Mouse (Mus musculus) frontal cortex, adult 2 months (tissue): ENCODE measurements around the gene Pou2f2. TPM values are rescaled to one million over a fixed set of nuclear protein-coding genes. Genes with fewer than 3 reads are reported as not detected.
"Not testable (repeated sequence)": the region's sequence is repeated elsewhere in the genome, so short reads cannot be mapped to it uniquely, and the experiment has no call there.

Experiments
- DNase-seq, 2 experiments: peaks; one replicate each; pipeline ENCODE4 v3.0.0; 2022; ENCODE audit warnings: low spot score in 1 of 2; ENCODE audit errors: extremely low spot score in 1 of 2
- polyA plus RNA-seq: library from polyadenylated mRNA; depleted of rRNA; stranded (reverse); fragments of >200 nt; gene quantifications from 2 replicates; pipeline ENCODE4 v1.2.3, GENCODE M21; 2012; rRNA removed

Pou2f2 gene
- polyA plus RNA-seq, 1 experiment = 11.5 TPM

DNA sequence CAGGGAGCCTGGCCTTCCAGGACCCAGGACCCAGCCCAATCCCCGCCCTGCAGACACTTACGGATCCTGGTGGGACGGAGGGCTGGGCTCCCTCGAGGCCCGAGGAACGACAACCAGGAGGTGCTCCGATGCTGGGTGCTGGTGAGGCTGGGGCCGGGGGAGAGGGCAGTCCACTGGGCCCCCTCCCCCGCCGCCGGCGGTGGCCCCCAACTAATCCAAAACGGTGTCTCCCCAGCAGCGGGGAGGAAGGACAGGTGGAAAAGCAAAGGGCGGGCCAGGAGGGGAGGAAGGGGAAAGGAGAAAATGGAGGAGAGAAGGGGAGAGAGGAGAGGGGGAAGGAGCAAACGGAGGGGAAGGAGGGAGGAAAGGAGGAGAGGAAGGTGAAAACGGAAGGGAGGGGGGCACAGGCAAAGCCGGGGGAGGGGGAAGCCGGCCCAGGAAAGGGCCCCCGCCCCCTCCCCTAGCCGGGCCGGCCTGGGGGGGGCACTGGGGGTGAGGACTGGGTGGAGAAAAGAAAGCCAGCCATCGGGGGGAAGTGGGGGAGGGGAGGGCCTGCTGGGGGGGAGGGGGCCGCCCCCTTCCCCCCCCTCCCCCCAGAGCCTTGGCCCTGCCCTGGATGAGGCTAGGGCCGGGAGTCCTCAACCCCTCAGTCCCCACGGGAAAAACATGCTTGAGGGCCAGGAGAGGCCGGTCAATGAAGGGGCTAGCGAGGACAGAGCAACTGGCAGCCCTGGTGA lies 107.4 kb downstream of the Pou2f2 start, which contains the start of the genes Grik5 and Zfp574:
TSS of gene Grik5 (minus strand) at position 368 of the 737 bp plus-strand sequence.
TSS of gene Zfp574 (plus strand) at position 589 of the 737 bp plus-strand sequence.
- no peak for DNase-seq

DNA sequence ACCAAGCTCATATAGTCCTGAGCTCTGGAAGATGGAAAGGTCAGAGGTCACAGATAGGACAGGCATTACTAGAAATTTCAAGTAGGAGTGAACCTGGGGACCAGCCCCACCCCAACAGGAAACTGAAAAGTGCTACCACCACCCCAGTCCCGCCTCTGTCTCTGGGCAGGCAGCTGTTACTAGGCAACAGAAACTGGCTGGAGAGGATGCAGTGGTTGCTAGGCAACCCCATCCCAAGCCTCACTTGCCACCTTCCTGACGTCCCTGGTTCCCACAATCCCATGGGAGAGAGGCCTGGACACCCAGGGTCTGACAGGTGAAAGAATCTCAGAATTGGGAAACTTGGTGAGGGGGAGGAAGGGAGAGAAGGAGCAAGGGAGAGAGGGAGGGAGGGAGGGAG lies 110.8 kb downstream of the Pou2f2 start:
- DNase-seq = peak; percentile 74 to 84

DNA sequence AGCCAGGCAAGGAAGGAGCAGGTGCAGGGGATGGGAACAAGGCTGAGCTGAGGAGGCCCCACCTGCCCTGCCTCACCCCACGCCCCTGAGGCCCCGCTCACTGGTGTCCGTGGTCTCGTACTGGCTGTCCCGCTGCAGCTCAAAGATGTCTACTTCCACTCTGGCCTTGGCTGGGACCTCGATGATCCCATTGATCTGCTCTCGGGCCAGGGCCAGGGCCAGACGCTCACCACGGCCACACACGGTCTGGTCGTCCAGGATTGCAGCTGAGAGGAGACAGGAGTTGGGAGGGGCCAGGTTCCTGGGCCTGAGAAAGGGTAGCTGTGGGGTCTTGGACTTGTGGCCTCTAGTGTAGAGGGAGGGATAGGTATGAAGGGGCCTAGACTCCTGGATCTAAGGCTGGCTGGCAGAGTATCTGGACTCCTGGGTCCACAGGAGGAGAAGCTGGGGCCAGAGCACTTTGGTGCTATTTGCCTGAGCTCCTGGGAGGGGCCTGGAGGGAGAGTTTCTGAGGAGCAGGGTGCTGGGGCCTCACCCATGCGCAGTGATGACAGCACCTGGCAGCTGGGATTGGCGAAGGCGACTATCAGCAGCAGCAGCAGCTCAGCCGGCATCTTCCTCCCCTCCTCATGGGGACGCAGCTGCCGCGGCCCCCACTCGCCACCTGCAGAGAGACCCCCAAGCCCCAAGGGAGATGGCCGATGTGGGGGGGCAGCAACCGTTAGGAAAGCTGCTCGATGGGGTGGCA lies 111.4 kb downstream of the Pou2f2 start:
- DNase-seq = no peak

DNA sequence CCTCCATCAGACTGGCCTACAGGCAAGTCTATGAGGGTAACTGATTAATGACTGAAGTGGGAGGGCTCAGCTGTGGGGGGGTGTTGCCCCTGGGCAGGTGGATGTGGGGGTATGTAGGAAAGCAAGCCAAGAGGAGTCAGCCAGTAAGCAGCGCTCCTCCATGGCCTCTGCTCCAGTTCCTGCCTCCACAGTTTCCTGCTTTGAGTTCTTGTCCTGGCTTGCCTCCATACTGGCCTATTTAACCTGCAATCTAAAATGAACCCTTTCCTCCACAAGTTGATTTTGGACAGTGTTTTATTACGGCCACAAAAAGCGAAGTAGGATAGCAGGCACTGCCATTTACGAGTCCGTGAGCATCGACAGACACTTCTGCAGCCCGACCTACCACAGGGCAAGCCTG lies 112.2 kb downstream of the Pou2f2 start:
- no peak for DNase-seq

DNA sequence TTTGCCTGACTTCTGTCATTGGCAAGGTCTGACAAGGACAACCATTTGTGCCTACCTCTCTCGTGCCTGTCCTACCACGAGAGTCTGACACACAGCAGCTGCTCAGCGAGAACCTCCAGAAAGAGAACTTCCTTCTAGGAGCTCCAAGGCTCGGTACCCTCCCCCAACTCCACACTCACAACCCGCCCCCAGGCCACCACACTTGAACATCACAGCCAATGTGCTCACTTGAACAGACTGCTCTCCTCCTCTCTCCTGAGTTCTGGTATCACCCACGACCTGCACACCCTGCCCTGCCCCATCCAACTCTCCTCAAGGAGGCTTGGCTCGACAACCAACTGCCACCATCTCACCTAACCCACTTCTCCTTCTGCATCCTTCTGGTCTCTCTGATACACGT lies 115.6 kb downstream of the Pou2f2 start:
- DNase-seq = peak; percentile 79 to 80

DNA sequence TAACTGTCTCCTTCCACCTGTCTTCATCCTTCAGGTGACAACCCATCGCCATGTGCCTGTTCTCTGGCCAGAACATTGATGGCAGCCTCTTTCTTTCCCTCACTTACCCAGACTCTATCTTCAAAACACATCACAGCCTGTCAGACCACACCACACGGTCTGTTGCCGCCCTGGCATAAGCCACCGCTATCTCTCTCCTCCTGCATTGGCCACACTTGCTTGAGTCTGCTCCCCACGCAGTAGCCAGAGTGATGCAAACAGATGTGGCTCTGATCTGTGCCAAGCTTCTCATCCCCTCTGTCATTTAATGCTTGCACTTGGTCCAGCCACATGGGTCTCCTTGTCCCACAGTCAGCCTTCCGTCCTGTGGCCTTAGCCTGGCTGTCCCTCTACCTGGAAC lies 116.2 kb downstream of the Pou2f2 start:
- no peak for DNase-seq

DNA sequence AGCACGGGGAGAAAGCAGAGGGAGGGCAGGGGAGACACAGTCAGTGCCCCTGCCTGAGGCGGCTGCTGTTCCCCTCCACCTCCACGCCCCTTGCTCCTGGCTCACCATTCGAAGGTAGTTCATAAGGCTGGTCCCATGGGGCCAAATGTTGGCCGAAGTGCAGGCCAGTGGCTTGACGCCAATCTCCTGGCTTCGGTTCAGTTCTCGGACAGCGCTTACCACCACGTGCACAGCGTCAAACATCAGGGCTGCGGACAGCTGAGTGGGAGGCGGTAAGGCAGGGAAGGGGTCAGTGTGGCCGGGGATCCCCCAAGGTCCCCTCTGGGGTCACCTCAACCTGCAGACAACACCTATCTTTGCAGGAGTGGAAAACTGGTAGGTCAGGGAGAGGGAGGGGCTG lies 120.7 kb downstream of the Pou2f2 start:
- DNase-seq = no peak

DNA sequence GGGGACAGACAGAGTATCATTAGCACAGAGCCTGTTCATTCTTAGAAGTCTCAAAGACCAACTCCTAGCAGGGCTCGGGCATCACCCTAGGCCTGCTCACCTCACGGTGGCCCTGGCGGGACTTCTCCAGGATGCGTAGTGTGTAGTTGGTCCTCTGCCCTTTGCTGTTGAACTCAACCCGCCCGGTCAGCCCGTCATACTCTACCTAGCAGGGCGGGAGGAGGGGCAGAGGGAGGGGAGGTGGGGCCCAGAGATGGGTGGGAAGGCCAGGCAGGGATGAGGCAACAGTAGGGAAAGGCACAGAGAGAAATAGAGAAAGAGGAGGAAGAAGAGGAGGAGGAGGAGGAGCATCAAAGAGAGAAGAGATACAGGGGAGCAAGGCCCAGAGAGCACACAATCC lies 121.1 kb downstream of the Pou2f2 start:
- no peak for DNase-seq

DNA sequence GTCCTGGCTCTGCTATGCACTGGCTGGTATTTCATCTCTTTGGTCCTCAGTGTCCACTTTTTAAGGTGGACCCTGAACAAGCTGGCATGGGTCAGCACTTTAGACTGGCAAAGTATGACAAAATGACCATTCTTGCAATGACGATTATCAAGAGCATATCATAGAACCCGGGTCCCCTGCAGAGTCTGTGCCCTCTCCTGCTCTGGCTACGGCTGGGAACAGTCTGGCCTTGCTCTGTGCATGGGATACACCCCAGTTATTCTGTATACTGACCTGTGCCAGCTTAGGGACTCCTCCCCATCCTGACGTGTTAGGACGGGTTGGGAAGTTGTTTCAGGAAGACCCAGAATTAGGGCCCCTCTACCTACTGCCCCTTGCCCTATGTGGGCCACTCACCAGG lies 121.6 kb downstream of the Pou2f2 start:
- no peak for DNase-seq

DNA sequence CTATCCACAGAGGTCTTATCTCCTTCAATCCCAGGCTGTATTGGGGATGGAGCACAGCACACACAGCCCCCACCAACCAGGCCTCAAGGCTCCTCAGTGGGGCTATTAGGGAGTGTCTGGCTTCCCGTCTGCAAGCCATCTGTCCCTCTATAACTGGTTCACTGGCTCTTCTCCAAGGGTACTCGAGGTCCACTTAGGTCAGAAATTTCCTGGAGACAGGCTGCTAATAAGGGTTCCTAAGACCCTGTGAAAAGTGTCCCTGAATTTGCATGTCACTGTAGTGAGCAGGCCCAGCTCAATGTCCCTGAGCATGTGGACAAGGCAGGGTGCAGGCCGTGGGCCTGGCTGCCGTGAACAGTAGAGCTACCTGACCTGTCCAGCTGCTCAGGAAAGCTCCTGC lies 122.6 kb downstream of the Pou2f2 start:
- no peak for DNase-seq

DNA sequence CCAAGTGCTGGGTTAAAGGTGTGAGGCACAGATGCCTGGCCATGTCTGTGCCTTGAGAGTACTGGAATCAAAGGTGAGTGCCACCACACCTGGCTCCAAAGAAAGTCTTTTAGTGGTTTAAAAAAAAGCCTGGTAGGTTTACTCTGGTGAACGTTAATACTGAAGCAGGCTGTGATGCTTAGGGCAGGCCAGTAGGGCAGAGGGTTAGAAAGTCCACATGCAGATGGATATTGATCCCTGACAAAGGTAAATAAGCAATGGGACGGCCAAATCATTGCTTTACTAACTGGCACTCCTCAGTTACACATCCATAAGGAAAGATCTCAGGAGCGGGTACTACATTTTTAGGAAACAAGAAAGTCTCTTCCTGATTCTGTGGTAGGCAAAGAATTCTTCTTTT lies 126.9 kb downstream of the Pou2f2 start:
- DNase-seq = no peak

DNA sequence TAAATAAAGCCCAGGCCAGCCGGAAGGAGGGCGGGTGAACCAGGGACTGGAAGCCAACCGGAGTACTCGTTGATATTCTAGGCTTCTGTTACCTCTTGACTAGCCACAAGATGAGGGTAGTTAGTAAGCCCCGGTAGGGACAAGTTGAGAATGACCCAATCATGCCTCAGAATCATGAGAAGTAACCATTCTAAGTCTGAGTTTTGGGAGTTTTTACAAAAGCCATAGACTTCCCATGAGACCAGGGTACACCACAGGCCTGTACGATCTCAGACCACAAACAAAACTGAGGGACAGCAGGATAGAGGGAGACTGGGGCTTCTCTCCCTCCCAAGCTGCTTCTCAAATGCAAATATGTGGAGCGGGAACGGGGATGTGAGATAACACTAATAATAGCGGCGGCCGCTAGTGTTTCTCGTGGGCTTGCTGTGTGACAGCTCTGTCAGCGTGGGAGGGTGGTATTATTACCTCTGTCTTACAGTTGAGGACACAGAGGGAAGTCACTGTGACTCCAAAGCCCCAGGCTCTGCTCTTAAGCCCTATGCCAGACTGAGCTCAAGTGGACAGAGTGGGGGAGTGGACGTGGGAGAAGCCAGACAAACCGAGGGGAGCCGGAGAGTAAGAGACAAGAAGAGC lies 130.1 kb downstream of the Pou2f2 start:
- peak in 1 of 2 experiments; percentile 72 for DNase-seq

DNA sequence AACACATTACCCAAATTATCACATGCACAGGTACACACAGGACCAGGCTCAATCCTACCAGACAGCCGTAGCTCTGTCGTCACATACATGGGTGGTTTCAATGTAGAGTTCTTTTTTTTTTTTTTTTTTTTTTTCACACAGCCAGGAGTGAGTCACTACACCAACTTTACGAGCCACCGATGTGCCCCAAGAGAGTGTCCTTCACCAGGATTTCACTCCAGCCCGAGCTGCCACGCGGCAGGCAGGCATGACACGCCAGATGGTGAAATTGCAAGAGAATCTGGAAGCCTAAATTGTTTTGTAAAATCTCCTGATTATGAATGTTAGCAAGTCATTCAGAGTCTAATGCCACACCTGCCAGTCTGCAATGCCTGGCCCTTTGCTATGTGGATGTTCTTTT lies 132.2 kb downstream of the Pou2f2 start:
- DNase-seq = peak; percentile 63 to 73

DNA sequence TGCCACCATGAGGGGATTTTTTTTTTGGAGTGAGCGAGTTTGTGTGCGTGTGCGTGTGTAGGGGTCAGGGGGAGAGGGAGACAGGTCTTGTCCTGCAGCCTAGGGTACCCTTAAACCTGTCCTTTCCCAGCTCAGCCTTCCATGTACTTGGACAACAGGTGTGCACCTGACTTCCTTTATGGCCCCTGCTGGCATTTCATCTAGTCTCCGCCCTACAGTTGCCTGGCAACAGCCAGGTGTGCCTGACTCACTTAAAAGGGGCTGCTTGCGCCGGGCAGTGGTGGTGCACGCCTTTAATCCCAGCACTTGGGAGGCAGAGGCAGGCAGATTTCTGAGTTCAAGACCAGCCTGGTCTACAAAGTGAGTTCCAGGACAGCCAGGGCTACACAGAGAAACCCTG lies 134.9 kb downstream of the Pou2f2 start:
- DNase-seq = not testable (repeated sequence)

DNA sequence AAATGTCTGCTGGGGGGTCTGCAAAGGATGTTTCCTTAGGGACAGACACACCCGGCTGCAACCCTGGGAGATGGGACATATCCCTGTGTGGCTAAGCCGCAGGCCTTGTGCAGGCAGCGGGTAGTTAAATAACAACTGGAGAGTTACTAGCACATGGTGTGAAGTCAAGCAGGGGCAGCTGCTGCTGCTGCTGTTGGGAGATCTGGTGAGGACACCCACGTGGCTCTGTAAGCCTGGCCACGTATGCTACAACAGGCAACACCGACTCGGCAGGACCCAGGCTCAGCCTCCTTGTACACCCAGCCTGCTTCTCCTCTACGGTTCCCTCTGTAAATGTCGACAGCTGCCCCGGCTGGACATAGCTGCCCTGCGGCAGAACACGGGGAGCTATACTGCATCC lies 137.6 kb downstream of the Pou2f2 start:
- peak; percentile 38 to 54 for DNase-seq

Other genes with a start within 250 kb of the Pou2f2 start
- 0.17 TPM in 1 of 2 replicates, not detected in the other for gene Gm4881, start 235.2 kb downstream of the Pou2f2 start, polyA plus RNA-seq
- gene Rabac1, start 207.0 kb downstream of the Pou2f2 start, polyA plus RNA-seq = 337 and 384 TPM in 2 replicates
- 1,131 and 1,133 TPM in 2 replicates for gene Atp1a3, start 173.8 kb downstream of the Pou2f2 start, polyA plus RNA-seq
- 211 and 215 TPM in 2 replicates for gene Grik5, start 107.4 kb downstream of the Pou2f2 start, polyA plus RNA-seq
- gene Zfp574, start 107.2 kb downstream of the Pou2f2 start, polyA plus RNA-seq = 34.6 and 40.6 TPM in 2 replicates
- 21.6 and 22.2 TPM in 2 replicates for gene Dedd2, start 40.9 kb upstream of the Pou2f2 start, polyA plus RNA-seq
- gene Zfp526, start 41.7 kb upstream of the Pou2f2 start, polyA plus RNA-seq = 7.5 and 7.7 TPM in 2 replicates
- gene Gsk3a, start 58.1 kb upstream of the Pou2f2 start, polyA plus RNA-seq = 241 and 244 TPM in 2 replicates
- gene Erf, start 71.0 kb upstream of the Pou2f2 start, polyA plus RNA-seq = 38.9 TPM in 2 replicates
- 92.4 and 104 TPM in 2 replicates for gene Cic, start 88.0 kb upstream of the Pou2f2 start, polyA plus RNA-seq
- 33.5 and 43.0 TPM in 2 replicates for gene Pafah1b3, start 118.3 kb upstream of the Pou2f2 start, polyA plus RNA-seq
- 0.17 and 0.28 TPM in 2 replicates for gene Prr19, start 121.7 kb upstream of the Pou2f2 start, polyA plus RNA-seq
- 74.6 and 90.4 TPM in 2 replicates for gene Tmem145, start 126.4 kb upstream of the Pou2f2 start, polyA plus RNA-seq
- 65.2 and 67.0 TPM in 2 replicates for gene Megf8, start 137.4 kb upstream of the Pou2f2 start, polyA plus RNA-seq
- not detected in 2 replicates for gene Cnfn, start 190.0 kb upstream of the Pou2f2 start, polyA plus RNA-seq
- 9.9 and 12.5 TPM in 2 replicates for gene Lipe, start 219.0 kb upstream of the Pou2f2 start, polyA plus RNA-seq
- gene Cxcl17, start 233.2 kb upstream of the Pou2f2 start, polyA plus RNA-seq = not detected in 2 replicates